Mouse (Mus musculus) liver, embryonic 12.5 days (tissue): ENCODE results near the gene Lcn2. TPM values are rescaled to one million over a fixed set of nuclear protein-coding genes. Genes with fewer than 3 reads are reported as not detected.
A peak's percentile ranks its signal among the peaks of the same experiment; 100 is the strongest.
"Not testable (repeated sequence)": the region's sequence is repeated elsewhere in the genome, so short reads cannot be mapped to it uniquely, and the experiment has no call there.

ENCODE experiments used
- ATAC-seq: fragments of 200-750 bp; cut with Nextera tagmentation; 2 replicates; pipeline ENCODE4 v1.8.0; 2017; ENCODE audit warnings: moderate number of reproducible peaks, mild to moderate bottlenecking, moderate library complexity
- H3K27ac ChIP-seq: fragments of 300-500 bp; sonication (generic); 2 replicates; pipeline ENCODE4 v1.5.1; 2016; ENCODE audit warnings: mild to moderate bottlenecking
- H3K27me3 ChIP-seq: fragments of 300-500 bp; sonication (generic); replicated peaks from 2 replicates; pipeline ENCODE4 v1.6.1; 2016; ENCODE audit warnings: mild to moderate bottlenecking, moderate library complexity
- H3K36me3 ChIP-seq: fragments of 300-500 bp; sonication (generic); 2 replicates; pipeline ENCODE4 v1.6.1; 2016; ENCODE audit warnings: mild to moderate bottlenecking, moderate library complexity
- H3K4me1 ChIP-seq: fragments of 300-500 bp; sonication (generic); 2 replicates; pipeline ENCODE4 v1.6.1; 2016
- H3K4me2 ChIP-seq: fragments of 300-500 bp; sonication (generic); 2 replicates; pipeline ENCODE4 v1.6.1; 2016; ENCODE audit warnings: mild to moderate bottlenecking, moderate library complexity
- H3K4me3 ChIP-seq: fragments of 300-500 bp; sonication (generic); 2 replicates; pipeline ENCODE4 v1.5.1; 2016; ENCODE audit warnings: mild to moderate bottlenecking, moderate library complexity
- H3K9ac ChIP-seq: fragments of 300-500 bp; sonication (generic); 2 replicates; pipeline ENCODE4 v1.6.1; 2016; ENCODE audit warnings: mild to moderate bottlenecking, moderate library complexity
- H3K9me3 ChIP-seq: fragments of 300-500 bp; sonication (generic); replicated peaks from 2 replicates; pipeline ENCODE4 v1.6.1; 2016; ENCODE audit warnings: mild to moderate bottlenecking, moderate library complexity
- WGBS: fragments of 180-500 bp; shearing (Covaris S2); methylation state at CpG from one replicate; pipeline ENCODE4 v1.1.7; 2016; ENCODE audit not compliant: insufficient replicate concordance; 5-methylcytosine and 5-hydroxymethylcytosine counted together
- polyA plus RNA-seq: library from polyadenylated mRNA; unstranded; fragments of >200 nt; fragmentation: Nextera tagmentation; extraction: Ambion mirVana; gene quantifications from 2 replicates; pipeline ENCODE4 v1.2.1, GENCODE M21; 2016

Gene Lcn2
- polyA plus RNA-seq, 1 experiment from 2014 or later: 15.2 TPM

DNA sequence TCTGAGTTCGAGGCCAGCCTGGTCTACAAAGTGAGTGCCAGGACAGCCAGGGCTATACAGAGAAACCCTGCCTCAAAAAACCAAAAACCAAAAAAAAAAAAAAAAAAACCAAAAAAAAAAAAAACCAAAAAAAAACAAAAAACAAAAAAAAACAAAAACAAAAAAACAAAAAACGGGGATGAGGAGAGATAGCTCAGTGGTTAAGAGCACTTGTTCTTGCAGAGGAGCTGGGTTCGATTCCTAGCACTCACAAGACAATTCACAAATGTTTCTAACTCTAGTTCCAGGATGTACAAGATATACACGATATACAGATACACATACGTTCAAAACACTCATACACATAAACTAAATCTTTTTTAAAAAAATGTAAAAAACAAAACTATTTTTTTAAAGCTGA, 25.8 kb downstream of the Lcn2 start:
- H3K27me3 ChIP-seq, H3K9me3 ChIP-seq, ATAC-seq: not testable (repeated sequence)
- H3K4me1 ChIP-seq: peaks cover 33% of the 10 kb centered on the region
- H3K4me2 ChIP-seq: peak overlapping the region; percentile 93
- peaks cover 30% of the 10 kb centered on the region for H3K36me3 ChIP-seq
- WGBS: 23% methylated on average over 5 of the region's 5 CpGs
- peak overlapping the region; percentile 85 for H3K9ac ChIP-seq
- H3K27ac ChIP-seq: peak overlapping the region; percentile 93
- H3K4me3 ChIP-seq: peak overlapping the region; percentile 78

DNA sequence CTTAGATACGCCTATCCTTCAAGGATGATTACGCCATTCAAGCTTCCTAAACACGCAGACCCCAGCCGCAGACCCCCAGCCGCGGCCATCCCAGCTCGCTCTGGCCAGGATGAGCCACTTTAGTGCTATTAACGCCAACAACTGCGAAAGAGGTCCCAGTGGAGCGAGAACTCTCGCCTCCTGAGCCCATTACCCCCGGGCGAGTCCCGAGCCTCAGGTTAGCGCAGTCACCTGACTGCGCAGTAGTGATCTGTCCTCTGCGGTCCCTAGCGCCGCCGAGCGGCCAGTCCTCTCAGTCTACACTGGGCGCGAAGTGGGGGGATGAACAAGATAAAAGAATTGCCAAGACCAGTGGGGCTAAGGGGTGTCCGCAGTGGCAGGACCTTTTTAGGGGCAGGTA, 26.6 kb downstream of the Lcn2 start:
- H3K4me3 ChIP-seq: peak overlapping the region; percentile 69
- ATAC-seq: peak; percentile 82
- peak overlapping the region; percentile 93 for H3K4me2 ChIP-seq
- peaks cover 33% of the 10 kb centered on the region for H3K4me1 ChIP-seq
- H3K27me3 ChIP-seq: 0 out of 2 replicates have a peak, but pooled peaks cover 4% of the 10 kb centered on the region
- peak overlapping the region; percentile 81 for H3K27ac ChIP-seq
- peak overlapping the region; percentile 72 for H3K9ac ChIP-seq
- H3K36me3 ChIP-seq: peaks cover 23% of the 10 kb centered on the region
- under 1% methylated on average over 24 of the region's 24 CpGs for WGBS
- H3K9me3 ChIP-seq: no peaks in the 10 kb centered on the region

DNA sequence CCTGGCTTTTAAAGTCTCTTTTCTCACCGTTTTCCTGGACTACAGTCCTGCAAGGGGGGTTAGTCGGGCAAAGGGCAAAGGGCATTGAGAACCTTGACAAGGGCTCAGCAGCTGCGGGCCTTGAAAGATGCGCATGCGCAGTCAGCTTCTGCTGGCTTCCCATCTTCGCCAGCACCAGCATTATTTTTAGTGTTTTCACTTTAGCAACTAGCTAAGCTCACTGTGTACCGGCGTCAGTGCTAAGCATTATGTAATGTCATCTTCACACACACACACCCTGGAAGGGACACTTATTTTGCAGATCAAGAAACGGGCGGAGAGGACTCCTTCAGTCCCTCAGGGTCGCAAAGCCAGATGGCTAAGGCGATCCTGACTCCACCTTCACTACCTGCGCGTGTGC, 27.3 kb downstream of the Lcn2 start:
- Histone ChIP-seq H3K27ac (peak overlapping the region; percentile 81), H3K27me3 (0 out of 2 replicates have a peak, but pooled peaks cover 4% of the 10 kb centered on the region), H3K9ac (peak overlapping the region; percentile 72), H3K36me3 (peaks cover 16% of the 10 kb centered on the region), H3K4me1 (peaks cover 31% of the 10 kb centered on the region), H3K4me2 (peak overlapping the region; percentile 93), H3K9me3 (no peaks in the 10 kb centered on the region), H3K4me3 (peak overlapping the region; percentile 69)
- WGBS: 5% methylated on average over 14 of the region's 14 CpGs
- no peak for ATAC-seq

DNA sequence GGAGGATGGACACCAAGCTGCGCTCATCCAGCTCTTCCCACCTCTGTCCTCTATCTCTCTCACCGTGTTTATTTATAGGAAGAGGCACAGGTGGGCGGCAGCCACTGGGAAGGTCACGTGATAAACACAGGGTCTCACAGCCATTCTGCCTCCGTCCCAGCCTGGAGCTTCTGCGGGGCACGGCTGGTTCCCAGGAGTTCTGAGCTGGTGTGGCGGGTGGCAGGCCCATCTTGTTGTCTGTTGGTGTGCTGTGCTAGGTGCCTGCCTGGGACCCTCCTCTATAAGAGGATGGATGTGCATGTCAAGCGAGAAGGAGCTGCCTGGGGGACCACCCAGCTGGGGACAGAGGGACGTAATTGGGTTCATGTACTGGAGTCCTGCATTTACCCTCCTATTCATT, 29.7 kb downstream of the Lcn2 start:
- Histone ChIP-seq H3K27ac (no peak overlapping the region), H3K9ac (no peak overlapping the region), H3K36me3 (no peaks in the 10 kb centered on the region), H3K4me2 (no peak overlapping the region), H3K9me3 (no peaks in the 10 kb centered on the region), H3K4me1 (peaks cover 27% of the 10 kb centered on the region), H3K4me3 (no peak overlapping the region), H3K27me3 (0 out of 2 replicates have a peak, but pooled peaks cover 4% of the 10 kb centered on the region)
- no peak for ATAC-seq
- 53% methylated on average over 10 of the region's 10 CpGs for WGBS

GRCm38 (mm10) chr2:32357710-32358109, 30.3 kb downstream of the Lcn2 start:
- Histone ChIP-seq H3K4me2 (no peak overlapping the region), H3K27ac (no peak overlapping the region), H3K4me1 (peaks cover 31% of the 10 kb centered on the region), H3K9ac (no peak overlapping the region), H3K9me3 (no peaks in the 10 kb centered on the region), H3K4me3 (no peak overlapping the region), H3K36me3 (no peaks in the 10 kb centered on the region), H3K27me3 (peaks cover 9% of the 10 kb centered on the region)
- no peak for ATAC-seq
- 42% methylated on average over 3 of the region's 3 CpGs for WGBS

DNA sequence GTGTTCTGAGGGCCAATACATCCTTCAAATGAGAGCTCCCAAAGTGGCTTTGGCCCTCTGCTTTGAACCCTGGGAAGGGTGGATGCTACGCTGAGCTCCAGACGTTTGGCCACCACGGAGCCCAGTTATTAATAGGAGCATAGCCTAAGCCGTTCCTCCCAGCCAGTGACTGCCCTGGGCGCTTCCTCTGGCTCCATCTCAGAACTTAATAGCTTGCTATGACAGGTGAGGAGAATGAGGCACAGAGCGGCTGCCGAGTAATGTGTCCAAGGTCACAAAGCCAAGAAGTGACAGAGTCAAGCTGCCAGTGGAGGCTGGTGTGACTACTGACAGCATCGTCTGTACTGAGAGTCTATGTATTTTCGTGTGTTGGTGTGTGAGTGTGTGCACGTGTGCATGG, 31.8 kb downstream of the Lcn2 start:
- ATAC-seq: no peak
- Histone ChIP-seq H3K4me1 (peaks cover 30% of the 10 kb centered on the region), H3K36me3 (no peaks in the 10 kb centered on the region), H3K27ac (no peak overlapping the region), H3K27me3 (peaks cover 24% of the 10 kb centered on the region), H3K4me3 (no peak overlapping the region), H3K9ac (no peak overlapping the region), H3K4me2 (no peak overlapping the region), H3K9me3 (no peaks in the 10 kb centered on the region)
- WGBS: 72% methylated on average over 10 of the region's 10 CpGs

DNA sequence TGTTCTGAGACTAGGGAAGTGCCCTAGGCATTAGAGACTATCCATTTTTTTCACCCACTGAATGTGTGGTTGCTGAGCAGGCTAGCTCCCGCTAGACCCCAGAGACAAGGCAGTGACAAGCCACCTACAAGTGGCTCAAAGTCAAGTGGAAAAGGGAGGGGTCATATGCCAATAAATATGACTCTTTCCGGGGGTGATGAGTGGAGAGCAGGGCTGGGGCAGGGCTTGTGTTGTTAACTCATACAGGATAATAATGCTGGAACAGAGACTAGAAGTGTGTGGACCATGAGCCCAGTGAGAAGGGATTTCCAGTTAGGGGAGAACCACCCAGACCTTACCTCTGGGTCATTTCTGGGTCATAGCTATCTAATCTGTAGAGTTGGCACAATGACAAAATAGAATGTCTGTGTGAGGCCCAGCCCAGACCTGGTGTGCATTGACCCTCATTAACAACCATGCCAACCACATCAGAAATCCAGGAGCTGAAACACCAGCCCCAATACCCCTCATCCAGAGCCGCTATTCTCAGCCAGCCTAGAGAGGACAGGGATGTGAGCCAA, 33.6 kb downstream of the Lcn2 start:
- H3K4me3 ChIP-seq: no peak overlapping the region
- peaks cover 42% of the 10 kb centered on the region for H3K27me3 ChIP-seq
- no peak for ATAC-seq
- no peak overlapping the region for H3K4me2 ChIP-seq
- no peaks in the 10 kb centered on the region for H3K9me3 ChIP-seq
- 75% methylated on average over 3 of the region's 3 CpGs for WGBS
- H3K36me3 ChIP-seq: no peaks in the 10 kb centered on the region
- no peak overlapping the region for H3K9ac ChIP-seq
- H3K27ac ChIP-seq: no peak overlapping the region
- peaks cover 26% of the 10 kb centered on the region for H3K4me1 ChIP-seq

DNA sequence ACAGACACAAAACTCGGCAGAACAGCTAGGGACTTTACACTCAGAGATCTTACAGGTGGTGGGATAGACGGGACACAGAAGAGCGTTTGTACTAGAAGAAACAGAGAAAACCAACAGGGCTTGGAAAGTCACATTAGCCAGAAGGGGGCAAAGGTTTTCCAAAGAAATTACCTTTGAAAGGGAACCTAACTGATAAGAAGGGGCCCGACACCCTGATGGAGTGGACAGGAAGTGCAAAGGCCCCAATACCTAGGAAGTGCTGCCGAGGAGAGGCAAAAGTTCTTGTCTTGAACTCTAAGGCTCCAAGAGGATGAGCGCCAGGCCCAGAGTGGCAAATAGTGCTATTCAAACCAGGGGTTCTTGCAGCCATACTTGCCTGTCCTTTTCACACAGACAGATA, 34.2 kb downstream of the Lcn2 start:
- ATAC-seq: no peak
- peak overlapping the region; percentile 62; the same call in 1 of the 2 replicates for H3K9ac ChIP-seq
- no peak overlapping the region for H3K4me3 ChIP-seq
- H3K4me1 ChIP-seq: peaks cover 26% of the 10 kb centered on the region
- 43% methylated on average over 6 of the region's 6 CpGs for WGBS
- no peak overlapping the region for H3K27ac ChIP-seq
- peaks cover 47% of the 10 kb centered on the region for H3K27me3 ChIP-seq
- H3K36me3 ChIP-seq: no peaks in the 10 kb centered on the region
- peak overlapping the region; percentile 87 for H3K4me2 ChIP-seq
- H3K9me3 ChIP-seq: no peaks in the 10 kb centered on the region

- H3K27me3 ChIP-seq: peaks cover 51% of the 10 kb centered on the region
- H3K36me3 ChIP-seq: no peaks in the 10 kb centered on the region
- WGBS: under 1% methylated on average over 62 of the region's 63 CpGs
- H3K9me3 ChIP-seq: no peaks in the 10 kb centered on the region
- 0 out of 2 replicates have a peak within 1 kb of the TSS, but pooled peaks have one; percentile 27 for H3K27ac ChIP-seq
- H3K4me3 ChIP-seq: peak within 1 kb of the TSS; percentile 56
- H3K4me1 ChIP-seq: peaks cover 26% of the 10 kb centered on the region
- peak within 1 kb of the TSS; percentile 87 for H3K4me2 ChIP-seq
- peak within 1 kb of the TSS; percentile 62 for H3K9ac ChIP-seq
- peak; percentile 71 for ATAC-seq
These were observed 35.0 kb downstream of the Lcn2 start, which contains the start of gene Dnm1 for GRCm38 (mm10) chr2:32353007-32353542. Gene Dnm1 (minus strand): TSS chr2:32353338.

GRCm38 (mm10) chr2:32352151-32353006, 35.7 kb downstream of the Lcn2 start, which contains the start of gene Ciz1:
Gene Ciz1 (plus strand): TSS chr2:32352327.
- no peaks in the 10 kb centered on the region for H3K9me3 ChIP-seq
- H3K27me3 ChIP-seq: peaks cover 57% of the 10 kb centered on the region
- under 1% methylated on average over 50 of the region's 52 CpGs for WGBS
- peak within 1 kb of the TSS; percentile 56 for H3K4me3 ChIP-seq
- H3K36me3 ChIP-seq: no peaks in the 10 kb centered on the region
- peaks cover 26% of the 10 kb centered on the region for H3K4me1 ChIP-seq
- peak within 1 kb of the TSS; percentile 62 for H3K9ac ChIP-seq
- H3K27ac ChIP-seq: no peak within 1 kb of the TSS
- no peak for ATAC-seq
- H3K4me2 ChIP-seq: peak within 1 kb of the TSS; percentile 87

GRCm38 (mm10) chr2:32351471-32351961, 36.5 kb downstream of the Lcn2 start:
- H3K4me3 ChIP-seq: 0 out of 2 replicates have a peak overlapping the region, but pooled peaks have one; percentile 56
- peaks cover 61% of the 10 kb centered on the region for H3K27me3 ChIP-seq
- 32% methylated on average over 9 of the region's 9 CpGs for WGBS

More at GRCm38 (mm10) chr2:32351471-32351961, 36.5 kb downstream of the Lcn2 start:
- Histone ChIP-seq H3K36me3 (no peaks in the 10 kb centered on the region), H3K4me1 (peaks cover 26% of the 10 kb centered on the region), H3K27ac (no peak overlapping the region), H3K9ac (no peak overlapping the region), H3K4me2 (no peak overlapping the region), H3K9me3 (no peaks in the 10 kb centered on the region)
- no peak; the same call in 1 of the 2 replicates for ATAC-seq
